Mouse (Mus musculus): ENCODE measurements around the gene Ccdc187.

Gene Ccdc187

DNA sequence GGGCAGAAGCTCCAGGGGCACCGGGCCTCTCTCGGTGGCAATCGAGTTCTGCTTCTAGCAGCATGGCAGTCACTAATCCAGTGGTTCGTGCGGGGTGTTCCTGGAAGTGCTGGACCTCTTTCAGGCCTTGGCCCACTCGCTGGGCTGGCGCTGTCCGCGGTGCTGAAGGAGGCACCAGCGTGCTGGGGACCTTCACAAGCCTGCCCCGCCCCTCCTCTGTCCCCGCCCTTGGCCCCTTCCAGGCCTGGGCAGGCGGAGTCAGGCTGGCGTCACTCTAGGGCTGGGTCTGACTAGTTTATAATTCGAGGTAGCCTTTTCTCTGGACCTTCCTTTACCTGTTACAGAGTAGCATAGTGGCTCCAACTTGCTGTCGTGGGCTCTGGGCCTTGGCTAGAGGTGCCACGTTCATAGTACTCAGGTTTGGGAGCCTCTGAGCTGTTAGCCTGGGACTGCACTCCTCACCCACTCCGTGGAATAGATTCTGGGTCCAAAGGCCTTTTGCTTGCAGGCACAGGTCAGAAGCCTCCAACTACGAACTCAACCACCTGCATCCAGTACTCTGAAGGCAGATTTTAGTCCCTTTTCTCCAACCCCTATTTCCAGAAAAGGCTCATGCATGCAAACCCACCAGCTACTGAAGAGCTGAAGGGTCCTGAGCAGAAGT is 86.1 kb downstream of the Ccdc187 start, which contains the start of gene Lhx3:
Gene Lhx3 (minus strand): TSS at position 164 of the 664 bp plus-strand sequence.
- peak; percentile 95 for DNase-seq

DNA sequence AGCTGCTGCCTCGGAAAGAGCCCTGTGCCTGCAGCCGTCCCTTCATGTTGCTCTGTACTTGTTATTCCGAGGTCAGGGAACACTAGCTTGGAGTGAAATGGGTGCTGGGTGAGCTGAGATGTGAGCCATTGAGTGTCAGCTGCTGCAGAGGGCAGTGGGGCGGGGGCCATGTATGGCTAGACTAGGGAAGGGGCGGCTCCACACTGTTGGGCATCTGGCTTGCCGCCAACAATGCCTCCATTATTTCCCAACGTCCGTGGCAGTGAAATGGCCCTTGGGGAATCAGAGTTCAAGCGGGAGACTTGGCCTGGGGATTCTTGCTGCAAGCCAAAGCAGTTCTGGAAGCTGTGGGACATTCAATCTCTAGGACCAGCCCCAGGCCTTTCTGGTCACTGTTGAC is 86.8 kb downstream of the Ccdc187 start:
- DNase-seq = peak; percentile 41

DNA sequence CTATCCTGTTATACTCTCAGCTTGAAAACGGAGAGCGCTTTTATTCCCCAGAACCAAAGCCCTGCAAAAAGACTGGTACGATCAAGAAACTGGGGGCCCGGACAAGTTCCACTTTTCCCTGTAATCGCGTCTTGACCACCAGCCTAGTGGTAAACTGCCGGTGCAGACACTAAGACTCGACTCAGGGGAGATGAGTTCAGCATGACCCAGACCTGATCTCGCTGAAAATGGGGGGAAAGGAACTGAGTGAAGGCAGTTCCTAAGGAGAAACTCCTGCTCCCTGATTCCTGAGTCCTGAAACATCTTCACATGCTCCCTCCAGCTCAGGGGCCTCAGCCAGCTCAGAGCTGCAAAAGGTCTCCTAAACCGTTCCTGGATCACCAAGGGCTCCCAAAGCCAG is 88.6 kb downstream of the Ccdc187 start:
- no peak for DNase-seq

DNA sequence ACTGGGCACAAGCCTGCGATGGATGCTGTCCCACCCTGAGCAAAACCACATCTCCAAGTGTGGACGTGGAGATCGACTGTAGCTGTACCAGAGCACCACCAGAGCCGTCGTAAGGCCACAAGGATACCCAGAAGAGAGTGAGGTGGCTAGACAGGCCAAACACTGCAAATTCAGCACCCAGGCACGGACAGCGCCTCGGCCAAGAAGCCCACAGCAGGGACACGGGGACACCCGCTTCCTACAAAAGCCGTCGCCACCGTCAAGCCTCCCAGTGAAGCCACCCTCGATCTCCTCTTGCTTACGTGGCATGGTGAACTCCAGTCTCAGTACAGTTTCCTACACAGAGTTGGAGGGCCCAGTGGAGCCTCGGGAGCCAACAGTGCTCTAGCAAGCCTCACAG is 89.2 kb downstream of the Ccdc187 start:
- peak; percentile 73 for DNase-seq

DNA sequence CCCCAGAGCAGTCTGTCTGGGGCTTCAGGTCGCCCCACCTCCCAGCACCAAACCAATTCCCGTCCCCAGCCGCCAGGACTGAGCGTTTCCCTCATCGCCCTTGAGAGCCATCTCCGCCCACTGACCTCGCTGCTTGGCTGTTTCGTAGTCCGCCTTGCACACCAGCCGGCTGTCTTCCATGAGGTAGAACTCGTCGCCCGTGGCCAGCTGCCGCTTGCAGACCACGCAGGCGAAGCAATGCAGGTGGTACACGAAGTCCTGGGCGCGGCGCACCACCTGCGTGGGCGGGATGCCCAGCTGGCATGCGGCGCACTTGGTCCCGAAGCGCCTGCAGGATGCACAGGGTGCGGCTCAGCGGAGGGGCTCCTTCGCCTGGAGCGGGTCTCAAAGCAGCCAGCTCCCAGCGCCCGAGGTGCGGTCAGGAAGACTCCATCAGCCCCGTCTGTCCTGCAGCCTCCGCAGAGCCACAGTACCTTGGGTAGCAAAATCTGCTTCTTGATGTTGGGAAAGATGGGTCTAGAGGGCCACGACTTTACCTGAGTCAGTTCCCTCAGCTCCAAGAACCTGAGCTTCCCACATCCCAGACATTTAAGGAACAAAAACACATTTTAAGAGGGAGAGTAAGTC is 91.4 kb downstream of the Ccdc187 start:
- DNase-seq = no peak

DNA sequence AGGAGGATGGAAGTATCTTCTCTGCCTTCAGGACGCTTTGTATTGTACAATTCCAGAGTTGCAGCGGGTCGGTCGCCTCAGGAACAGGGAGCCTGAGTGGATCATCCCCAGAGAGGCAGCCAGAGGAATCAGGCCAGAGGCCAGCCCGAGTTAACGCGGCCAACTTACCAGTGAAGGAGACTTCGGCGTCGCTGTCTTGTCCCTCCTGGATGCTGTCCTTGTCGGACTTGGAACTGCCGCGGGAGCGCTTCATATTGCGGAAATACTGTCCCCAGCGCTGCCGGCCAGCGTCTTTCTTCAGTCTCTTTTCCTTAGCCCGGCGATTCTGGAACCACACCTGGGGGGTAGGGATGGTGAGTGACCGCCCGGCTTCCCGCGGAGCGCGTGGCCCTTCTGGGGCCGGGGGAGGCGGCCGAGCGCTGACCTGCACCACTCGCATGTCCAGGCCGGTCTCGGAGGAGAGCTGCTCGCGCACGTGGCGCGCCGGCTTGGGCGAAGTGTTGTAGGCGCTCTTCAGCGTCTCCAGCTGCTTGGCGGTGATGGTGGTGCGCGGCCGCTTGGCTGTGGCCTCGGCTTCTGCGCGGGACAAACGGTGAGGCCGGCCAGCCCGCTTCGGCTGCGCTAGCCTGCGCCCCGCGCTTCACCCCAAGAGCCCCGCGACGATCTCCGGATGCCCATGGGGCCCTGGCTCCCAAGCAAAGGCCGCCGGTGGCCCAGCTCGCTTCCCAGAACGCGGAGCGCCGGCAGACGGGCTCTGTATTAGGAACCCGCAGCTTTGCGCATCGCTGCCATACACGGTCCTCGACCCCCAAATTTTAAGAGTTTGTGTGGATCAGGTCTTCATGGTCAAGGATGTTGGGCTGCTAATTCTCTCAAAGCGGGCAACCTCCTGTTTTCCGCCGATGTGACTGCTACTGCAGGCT is 92.2 kb downstream of the Ccdc187 start:
- peak; percentile 58 for DNase-seq

DNA sequence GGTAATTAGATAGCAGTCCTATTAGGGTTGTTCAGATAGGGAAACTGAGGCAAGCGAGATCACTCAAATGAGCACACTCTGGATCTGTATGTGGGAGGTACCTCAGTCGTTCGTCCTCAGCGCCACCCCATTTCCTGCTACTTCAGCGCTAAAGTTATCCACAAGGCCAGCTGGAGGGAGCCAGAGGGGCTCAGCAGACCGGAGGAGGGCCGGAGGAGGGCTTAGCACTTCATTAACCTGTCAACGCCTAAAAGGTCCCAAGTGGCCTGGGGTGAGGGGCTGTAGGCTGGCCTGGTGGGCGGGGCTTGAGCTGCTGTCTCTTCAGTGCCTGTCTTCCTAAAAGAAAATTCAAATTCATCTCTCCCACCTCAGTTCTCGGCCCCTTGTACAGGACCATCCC is 95.9 kb downstream of the Ccdc187 start:
- DNase-seq = peak; percentile 74

DNA sequence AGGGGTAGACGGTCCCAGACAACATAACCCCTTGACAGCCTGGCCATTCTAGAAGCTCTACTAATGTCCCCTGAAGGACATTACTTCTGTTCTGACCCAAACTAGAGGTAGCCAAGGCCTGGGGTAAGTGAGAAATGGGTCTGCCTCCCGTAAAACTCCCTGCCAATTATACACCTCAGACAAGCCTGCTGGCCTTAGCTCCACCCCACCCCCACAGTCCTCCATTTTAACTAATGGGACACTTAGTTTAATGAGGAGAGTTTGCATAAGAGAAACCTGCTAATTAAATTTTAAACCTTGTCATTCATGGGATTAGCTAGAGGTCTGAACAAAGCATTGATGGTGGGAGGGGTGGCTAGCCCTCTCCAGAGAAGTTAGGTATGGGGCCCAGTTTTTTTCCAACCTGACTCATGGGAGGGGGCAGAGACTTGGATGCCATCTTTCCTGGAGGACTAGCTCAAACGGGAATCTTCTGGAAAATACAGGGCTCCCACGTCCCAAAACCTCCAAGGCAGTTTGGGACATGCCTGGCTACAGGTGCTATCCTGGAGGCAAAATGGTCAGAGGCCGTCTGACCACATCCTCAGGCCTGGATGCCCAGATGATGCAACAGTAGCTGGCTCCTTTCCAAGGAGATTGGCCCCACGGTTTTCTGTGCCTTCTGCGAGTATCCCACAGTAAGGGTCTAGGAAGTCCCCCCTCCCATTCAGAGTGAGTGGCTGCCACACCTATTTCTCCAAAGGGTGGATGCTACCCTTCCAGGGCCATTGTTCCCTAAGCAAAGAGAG is 99.6 kb downstream of the Ccdc187 start:
- no peak for DNase-seq

Data from embryo, embryonic 11 days (tissue).